Mouse (Mus musculus): ENCODE results near the gene Pkm.

GRCm38 (mm10) chr9:59721144-59721543 lies 65.0 kb downstream of the Pkm start:
- no peak for TF ChIP-seq CTCF (IDR thresholded peaks at IDR 0.05; ENCODE audit: control insufficient read depth, insufficient read depth, insufficient read length)
- TF ChIP-seq USF1 (IDR thresholded peaks at IDR 0.05; ENCODE audit: low read depth): no peak
- TF ChIP-seq MYOG (IDR thresholded peaks at IDR 0.05; ENCODE audit: control insufficient read depth, extremely low read depth, insufficient read length): no peak
- TF ChIP-seq MAX (IDR thresholded peaks at IDR 0.05): no peak

Data from C2C12 (cell line).